Mouse (Mus musculus): ENCODE data around the gene Arhgap31.
A peak's percentile ranks its signal among the peaks of the same experiment; 100 is the strongest.

Gene Arhgap31

GRCm38 (mm10) chr16:38728576-38729132, 15.6 kb upstream of the Arhgap31 start:
- DNase-seq (ENCODE audit: low spot score in 2 of 2), result no peak

- DNase-seq (ENCODE audit: low spot score in 2 of 2), result no peak
These were observed 11.9 kb upstream of the Arhgap31 start for GRCm38 (mm10) chr16:38724974-38725373.

GRCm38 (mm10) chr16:38724256-38724655, 11.2 kb upstream of the Arhgap31 start:
- no peak for DNase-seq (ENCODE audit: low spot score in 2 of 2)

- DNase-seq (ENCODE audit: low spot score in 2 of 2), result no peak
These were observed 8.3 kb upstream of the Arhgap31 start for GRCm38 (mm10) chr16:38721377-38721776.

- peak; percentile 10 to 12 for DNase-seq (ENCODE audit: low spot score in 2 of 2)
These were observed 1.1 kb upstream of the Arhgap31 start for GRCm38 (mm10) chr16:38714259-38714526.

- peak in 1 of 2 experiments; percentile 8 for DNase-seq (ENCODE audit: low spot score in 2 of 2)
These were observed 557 bp upstream of the Arhgap31 start for GRCm38 (mm10) chr16:38713404-38714258.

GRCm38 (mm10) chr16:38712105-38712504, 969 bp downstream of the Arhgap31 start:
- peak in 1 of 2 experiments; percentile 6 for DNase-seq (ENCODE audit: low spot score in 2 of 2)

- DNase-seq (ENCODE audit: low spot score in 2 of 2), result no peak
These were observed 1.8 kb downstream of the Arhgap31 start for GRCm38 (mm10) chr16:38711245-38711644.

- no peak for DNase-seq (ENCODE audit: low spot score in 2 of 2)
These were observed 4.0 kb downstream of the Arhgap31 start for GRCm38 (mm10) chr16:38708962-38709520.

GRCm38 (mm10) chr16:38706782-38707181, 6.3 kb downstream of the Arhgap31 start:
- DNase-seq (ENCODE audit: low spot score in 2 of 2), result no peak

- no peak for DNase-seq (ENCODE audit: low spot score in 2 of 2)
These were observed 7.4 kb downstream of the Arhgap31 start for GRCm38 (mm10) chr16:38705531-38706281.

- no peak for DNase-seq (ENCODE audit: low spot score in 2 of 2)
These were observed 9.6 kb downstream of the Arhgap31 start for GRCm38 (mm10) chr16:38703501-38703900.

- DNase-seq (ENCODE audit: low spot score in 2 of 2), result no peak
These were observed 10.8 kb downstream of the Arhgap31 start for GRCm38 (mm10) chr16:38702316-38702715.

- DNase-seq (ENCODE audit: low spot score in 2 of 2), result no peak
These were observed 11.4 kb downstream of the Arhgap31 start for GRCm38 (mm10) chr16:38701492-38702185.

GRCm38 (mm10) chr16:38700392-38701162, 12.5 kb downstream of the Arhgap31 start:
- no peak for DNase-seq (ENCODE audit: low spot score in 2 of 2)

GRCm38 (mm10) chr16:38697611-38698010, 15.5 kb downstream of the Arhgap31 start:
- no peak for DNase-seq (ENCODE audit: low spot score in 2 of 2)

GRCm38 (mm10) chr16:38695557-38695956, 17.5 kb downstream of the Arhgap31 start:
- no peak for DNase-seq (ENCODE audit: low spot score in 2 of 2)

- DNase-seq (ENCODE audit: low spot score in 2 of 2), result no peak
These were observed 18.1 kb downstream of the Arhgap31 start for GRCm38 (mm10) chr16:38694906-38695540.

GRCm38 (mm10) chr16:38690501-38690900, 22.6 kb downstream of the Arhgap31 start:
- no peak for DNase-seq (ENCODE audit: low spot score in 2 of 2)

GRCm38 (mm10) chr16:38689786-38690185, 23.3 kb downstream of the Arhgap31 start:
- DNase-seq (ENCODE audit: low spot score in 2 of 2), result no peak
